ENCODE assay signal across 7 mouse cellular contexts in the genomic region with DNA sequence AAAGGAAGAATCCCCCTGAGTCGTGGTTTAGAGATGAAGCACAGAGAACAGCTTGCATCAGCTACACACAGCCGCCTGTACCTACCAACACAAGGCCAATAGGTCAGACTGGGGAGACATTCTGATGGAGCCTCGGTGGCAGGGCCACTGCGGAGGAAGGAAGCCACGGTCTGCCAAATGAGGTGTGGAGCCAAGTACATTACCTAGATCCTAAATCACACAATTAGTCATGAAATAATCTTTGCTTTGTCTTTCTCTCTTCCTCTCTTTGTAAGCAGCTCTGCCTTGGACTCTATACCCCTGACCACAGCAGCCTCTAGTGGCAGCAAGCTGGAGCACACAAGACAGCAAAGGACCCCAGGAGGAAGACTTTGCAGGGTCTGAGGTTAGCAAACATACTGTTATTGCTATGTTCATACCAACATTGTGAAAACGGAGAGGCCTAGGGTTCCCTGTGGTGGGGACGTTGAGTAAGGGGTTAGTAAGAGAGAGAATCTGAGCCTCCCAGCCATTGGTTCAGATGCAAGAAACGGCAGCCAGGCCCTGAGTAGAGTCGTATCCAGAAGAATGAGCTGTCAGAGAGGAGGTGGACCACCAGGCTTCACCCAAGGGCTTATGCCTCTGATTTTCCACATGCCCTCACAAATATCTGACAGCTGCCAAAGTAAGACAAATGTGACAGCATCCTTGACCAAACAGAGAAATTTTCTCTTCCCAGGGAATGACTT.
DNase-seq lines count a peak whose midpoint lies in the region; ATAC-seq and TF ChIP-seq lines count a peak whose summit lies in the region.

No protein-coding gene starts in this region.

- H3K27me3 ChIP-seq in E14TG2a.4 (ENCODE audit: insufficient read depth, low read length) = no peaks in the 10 kb centered on the region
- H3K27me3 ChIP-seq in midbrain, embryonic 11.5 days (ENCODE audit: control insufficient read depth, insufficient read depth, low read length) = no peaks in the 10 kb centered on the region

- no peak overlapping the region for H3K4me3 ChIP-seq in E14TG2a.4 (replicated peaks; ENCODE audit: low read length)
- H3K4me3 ChIP-seq in layer of hippocampus, adult 2 months = no peak overlapping the region
- H3K4me3 ChIP-seq in midbrain, embryonic 11.5 days (ENCODE audit: low read depth, low read length) = no peak overlapping the region

- H3K36me3 ChIP-seq in E14TG2a.4 (ENCODE audit: insufficient read depth, low read length) = no peaks in the 10 kb centered on the region
- no peaks in the 10 kb centered on the region for H3K36me3 ChIP-seq in midbrain, embryonic 11.5 days (ENCODE audit: control insufficient read depth, insufficient read depth, low read length)

- H3K27ac ChIP-seq in layer of hippocampus, adult 2 months = peak overlapping the region; percentile 51; the same call in 1 of the 2 replicates
- no peak overlapping the region for H3K27ac ChIP-seq in midbrain, embryonic 11.5 days (ENCODE audit: low read depth, low read length)

- H3K4me2 ChIP-seq in midbrain, embryonic 11.5 days = no peak overlapping the region

- peak; percentile 46 for TF ChIP-seq CTCF in E14TG2a.4 (conservative IDR thresholded peaks at IDR 0.05; ENCODE audit: low read length)
- peak; percentile 94 for TF ChIP-seq CTCF in layer of hippocampus, adult 2 months (conservative IDR thresholded peaks at IDR 0.05)

- peak; percentile 83 for ATAC-seq in midbrain, embryonic 11.5 days (ENCODE audit: low FRiP score)
- no peak for ATAC-seq in monocyte, adult 5-6 weeks (replicated peaks; ENCODE audit: insufficient number of reproducible peaks, low FRiP score, low TSS enrichment, poor library complexity, severe bottlenecking)

- 66% methylated on average over 9 of the region's 9 CpGs for WGBS in midbrain, embryonic 11.5 days

- no peaks in the 10 kb centered on the region for H3K4me1 ChIP-seq in E14TG2a.4 (replicated peaks; ENCODE audit: low read depth, low read length)
- H3K4me1 ChIP-seq in midbrain, embryonic 11.5 days (ENCODE audit: control insufficient read depth, insufficient read depth, low read length) = no peaks in the 10 kb centered on the region

- DNase-seq in 416B (ENCODE audit: low read depth) = peak; percentile 39
- DNase-seq in cerebellum, adult 9-10 months = peak; percentile 82
- peak; percentile 37 to 39 for DNase-seq in frontal cortex, postnatal 14 days (ENCODE audit: low spot score in 2 of 2)
- peak; percentile 55 to 60 for DNase-seq in layer of hippocampus, adult 2 months (ENCODE audit: low spot score in 2 of 2)
- peak; percentile 92 for DNase-seq in midbrain, embryonic 11.5 days (ENCODE audit: low spot score, missing footprints)

- no peak overlapping the region for H3K9ac ChIP-seq in midbrain, embryonic 11.5 days (ENCODE audit: low read length)

- H3K9me3 ChIP-seq in E14TG2a.4 (ENCODE audit: low read length) = no peaks in the 10 kb centered on the region
- H3K9me3 ChIP-seq in midbrain, embryonic 11.5 days (ENCODE audit: control insufficient read depth, low read length) = no peaks in the 10 kb centered on the region

Comparison
In these comparisons a context has a peak if more than half of its experiments do, and no peak if none do; other contexts are left out.
1. DNase-seq: peak in every context shown above with its lines; median percentile 92 in midbrain, embryonic 11.5 days; 82 in cerebellum, adult 9-10 months; 58 in layer of hippocampus, adult 2 months; 39 in 416B; 38 in frontal cortex, postnatal 14 days.